Mouse (Mus musculus): Measurements from ENCODE around the gene Aqp12. TPM values are rescaled to one million over a fixed set of nuclear protein-coding genes. Genes with fewer than 3 reads are reported as not detected.

The Aqp12 gene
- polyA plus RNA-seq, 1 experiment from 2014 or later, result 3.0 TPM

GRCm38 (mm10) chr1:92984999-92985398 is 21.1 kb upstream of the Aqp12 start:
- H3K9ac ChIP-seq, result no peak overlapping the region
- no peak overlapping the region for H3K4me2 ChIP-seq (replicated peaks)
- no peaks in the 10 kb centered on the region for H3K9me3 ChIP-seq
- ATAC-seq, result no peak
- no peaks in the 10 kb centered on the region for H3K27me3 ChIP-seq (replicated peaks)
- no peaks in the 10 kb centered on the region for H3K36me3 ChIP-seq
- H3K4me3 ChIP-seq (replicated peaks), result no peak overlapping the region
- no peaks in the 10 kb centered on the region for H3K4me1 ChIP-seq (replicated peaks)
- H3K27ac ChIP-seq, result no peak overlapping the region
- WGBS, result 88% methylated on average over 5 of the region's 5 CpGs

DNA sequence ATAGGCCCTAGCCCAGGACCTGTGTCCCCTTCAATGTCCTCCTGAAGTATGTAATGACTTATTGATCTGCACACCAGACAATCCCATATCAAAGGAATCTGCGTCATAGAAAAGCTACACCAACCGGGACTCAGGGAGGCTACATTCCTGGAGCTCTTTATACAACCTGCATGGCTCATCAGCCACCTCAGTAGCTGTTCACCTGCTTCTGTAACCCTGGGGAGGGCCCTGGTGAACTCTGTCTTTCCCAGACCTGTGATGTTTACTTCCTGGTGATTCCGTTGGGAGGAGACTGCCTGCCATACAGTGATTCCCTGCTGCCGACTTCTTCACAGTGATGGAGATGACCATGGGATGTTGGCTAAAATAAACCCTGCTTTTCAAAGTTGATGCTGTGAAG is 17.2 kb upstream of the Aqp12 start:
- H3K4me1 ChIP-seq (replicated peaks), result no peaks in the 10 kb centered on the region
- no peaks in the 10 kb centered on the region for H3K27me3 ChIP-seq (replicated peaks)
- no peak overlapping the region for H3K4me2 ChIP-seq (replicated peaks)
- no peak overlapping the region for H3K9ac ChIP-seq
- no peaks in the 10 kb centered on the region for H3K36me3 ChIP-seq
- H3K4me3 ChIP-seq (replicated peaks), result no peak overlapping the region
- no peak overlapping the region for H3K27ac ChIP-seq
- WGBS, result 36% methylated on average over 4 of the region's 4 CpGs
- H3K9me3 ChIP-seq, result no peaks in the 10 kb centered on the region
- ATAC-seq, result peak; percentile 56; the same call in 1 of the 2 replicates

GRCm38 (mm10) chr1:92989891-92990290 is 16.2 kb upstream of the Aqp12 start:
- no peak overlapping the region for H3K27ac ChIP-seq
- no peak overlapping the region for H3K4me2 ChIP-seq (replicated peaks)
- 0 out of 2 replicates have a peak, but pooled peaks have one; percentile 42 for ATAC-seq
- no peaks in the 10 kb centered on the region for H3K27me3 ChIP-seq (replicated peaks)
- no peaks in the 10 kb centered on the region for H3K9me3 ChIP-seq
- H3K9ac ChIP-seq, result no peak overlapping the region
- H3K4me3 ChIP-seq (replicated peaks), result no peak overlapping the region
- WGBS, result 52% methylated on average over 4 of the region's 4 CpGs
- no peaks in the 10 kb centered on the region for H3K4me1 ChIP-seq (replicated peaks)
- no peaks in the 10 kb centered on the region for H3K36me3 ChIP-seq

GRCm38 (mm10) chr1:92992214-92992855 is 13.8 kb upstream of the Aqp12 start:
- Histone ChIP-seq H3K27ac (no peak overlapping the region), H3K9ac (no peak overlapping the region), H3K4me2 (replicated peaks) (no peak overlapping the region), H3K27me3 (replicated peaks) (no peaks in the 10 kb centered on the region), H3K9me3 (no peaks in the 10 kb centered on the region), H3K36me3 (no peaks in the 10 kb centered on the region), H3K4me3 (replicated peaks) (no peak overlapping the region), H3K4me1 (replicated peaks) (no peaks in the 10 kb centered on the region)
- WGBS, result 80% methylated on average over 6 of the region's 6 CpGs
- no peak for ATAC-seq

GRCm38 (mm10) chr1:92992880-92993279 is 13.3 kb upstream of the Aqp12 start:
- H3K4me3 ChIP-seq (replicated peaks), result no peak overlapping the region
- WGBS, result 82% methylated on average over 2 of the region's 2 CpGs
- H3K27me3 ChIP-seq (replicated peaks), result no peaks in the 10 kb centered on the region
- H3K4me1 ChIP-seq (replicated peaks), result no peaks in the 10 kb centered on the region
- H3K27ac ChIP-seq, result no peak overlapping the region
- H3K9ac ChIP-seq, result no peak overlapping the region
- no peak for ATAC-seq
- no peak overlapping the region for H3K4me2 ChIP-seq (replicated peaks)
- H3K9me3 ChIP-seq, result no peaks in the 10 kb centered on the region
- H3K36me3 ChIP-seq, result no peaks in the 10 kb centered on the region

DNA sequence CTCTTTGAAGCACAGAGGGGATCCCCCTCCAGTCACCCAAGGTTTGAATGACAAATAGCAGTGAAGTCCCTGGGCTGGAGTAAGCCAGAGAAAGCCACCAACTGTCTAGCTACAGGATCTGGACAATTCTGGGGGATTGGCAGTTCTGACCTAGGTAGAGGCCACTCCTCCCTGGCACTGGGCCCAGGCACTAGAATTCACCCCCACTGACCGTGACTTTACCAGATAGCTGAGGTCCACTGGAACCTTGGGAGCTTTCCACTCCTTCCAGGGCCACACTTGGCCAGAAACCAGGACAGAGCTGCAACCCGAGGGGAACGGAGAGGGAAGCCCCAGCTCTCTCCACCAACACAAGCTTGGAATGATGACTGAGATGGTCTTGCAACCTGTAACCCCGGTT is 3.1 kb downstream of the Aqp12 start:
- H3K27me3 ChIP-seq (replicated peaks), result no peaks in the 10 kb centered on the region
- no peaks in the 10 kb centered on the region for H3K36me3 ChIP-seq
- H3K9ac ChIP-seq, result no peak overlapping the region
- WGBS, result 58% methylated on average over 4 of the region's 4 CpGs
- H3K4me1 ChIP-seq (replicated peaks), result no peaks in the 10 kb centered on the region
- no peaks in the 10 kb centered on the region for H3K9me3 ChIP-seq
- no peak overlapping the region for H3K4me2 ChIP-seq (replicated peaks)
- peak; percentile 57 for ATAC-seq
- H3K27ac ChIP-seq, result no peak overlapping the region
- H3K4me3 ChIP-seq (replicated peaks), result no peak overlapping the region

DNA sequence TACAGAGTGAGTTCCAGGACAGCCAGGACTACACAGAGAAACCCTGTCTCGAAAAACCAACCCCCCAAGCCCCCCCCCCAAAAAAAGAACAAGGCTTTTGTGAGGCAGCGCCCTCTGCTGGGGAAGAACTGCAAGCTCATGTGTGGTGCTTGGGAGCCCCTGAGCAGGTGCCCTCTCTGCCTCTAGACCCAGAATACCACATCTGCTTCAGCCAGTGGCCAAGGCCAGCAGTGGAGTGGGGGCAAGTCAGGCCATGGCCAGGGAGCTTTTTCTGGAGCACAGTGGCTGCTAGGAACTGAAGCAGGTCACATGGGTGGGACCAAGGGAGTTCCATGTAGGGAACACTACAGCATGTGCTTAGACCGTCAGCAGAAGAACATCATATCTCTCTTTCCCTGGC is 4.6 kb downstream of the Aqp12 start:
- H3K4me3 ChIP-seq (replicated peaks), result no peak overlapping the region
- 38% methylated on average over 3 of the region's 3 CpGs for WGBS
- H3K4me1 ChIP-seq (replicated peaks), result 0 out of 2 replicates have a peak, but pooled peaks cover 2% of the 10 kb centered on the region
- H3K27ac ChIP-seq, result no peak overlapping the region
- H3K9ac ChIP-seq, result no peak overlapping the region
- H3K9me3 ChIP-seq, result no peaks in the 10 kb centered on the region
- no peak for ATAC-seq
- H3K4me2 ChIP-seq (replicated peaks), result no peak overlapping the region
- H3K36me3 ChIP-seq, result no peaks in the 10 kb centered on the region
- H3K27me3 ChIP-seq (replicated peaks), result no peaks in the 10 kb centered on the region

- Histone ChIP-seq H3K27me3 (replicated peaks) (no peaks in the 10 kb centered on the region), H3K4me2 (replicated peaks) (no peak overlapping the region), H3K9ac (no peak overlapping the region), H3K27ac (no peak overlapping the region), H3K4me3 (replicated peaks) (no peak overlapping the region), H3K9me3 (no peaks in the 10 kb centered on the region), H3K4me1 (replicated peaks) (0 out of 2 replicates have a peak, but pooled peaks cover 2% of the 10 kb centered on the region), H3K36me3 (no peaks in the 10 kb centered on the region)
- WGBS, result 70% methylated on average over 7 of the region's 7 CpGs
- ATAC-seq, result no peak
Measured at GRCm38 (mm10) chr1:93012103-93012585, 6.0 kb downstream of the Aqp12 start.

- H3K4me3 ChIP-seq (replicated peaks), result no peak overlapping the region
- ATAC-seq, result no peak
- H3K27me3 ChIP-seq (replicated peaks), result no peaks in the 10 kb centered on the region
- 73% methylated on average over 4 of the region's 4 CpGs for WGBS
- no peak overlapping the region for H3K9ac ChIP-seq
- H3K4me1 ChIP-seq (replicated peaks), result 0 out of 2 replicates have a peak, but pooled peaks cover 2% of the 10 kb centered on the region
- H3K9me3 ChIP-seq, result no peaks in the 10 kb centered on the region
- no peak overlapping the region for H3K4me2 ChIP-seq (replicated peaks)
- no peaks in the 10 kb centered on the region for H3K36me3 ChIP-seq
- H3K27ac ChIP-seq, result no peak overlapping the region
Measured at GRCm38 (mm10) chr1:93013367-93013766, 7.2 kb downstream of the Aqp12 start.

DNA sequence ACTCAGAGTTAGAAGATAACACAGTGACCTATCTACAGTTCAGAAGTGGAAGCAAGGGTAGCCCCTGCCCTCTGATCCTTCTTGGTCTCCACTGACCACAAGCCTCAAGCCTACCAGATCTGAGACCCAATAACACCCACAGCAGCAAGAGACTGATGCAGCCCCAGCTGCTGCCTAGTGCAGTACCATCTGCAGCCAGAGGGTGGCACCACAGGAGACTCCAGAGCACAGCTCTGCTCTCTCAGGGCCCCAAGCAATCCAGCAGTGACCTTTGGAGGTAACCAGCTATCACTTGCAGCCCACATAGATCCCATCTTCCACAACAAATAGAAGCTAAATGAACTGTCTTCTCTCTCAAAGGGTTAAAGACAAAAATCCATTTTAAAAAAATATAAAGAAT is 8.3 kb downstream of the Aqp12 start:
- Histone ChIP-seq H3K4me3 (replicated peaks) (no peak overlapping the region), H3K27ac (no peak overlapping the region), H3K27me3 (replicated peaks) (no peaks in the 10 kb centered on the region), H3K9ac (no peak overlapping the region), H3K4me1 (replicated peaks) (0 out of 2 replicates have a peak, but pooled peaks cover 2% of the 10 kb centered on the region), H3K4me2 (replicated peaks) (no peak overlapping the region), H3K36me3 (no peaks in the 10 kb centered on the region), H3K9me3 (no peaks in the 10 kb centered on the region)
- peak; percentile 56; the same call in 1 of the 2 replicates for ATAC-seq

DNA sequence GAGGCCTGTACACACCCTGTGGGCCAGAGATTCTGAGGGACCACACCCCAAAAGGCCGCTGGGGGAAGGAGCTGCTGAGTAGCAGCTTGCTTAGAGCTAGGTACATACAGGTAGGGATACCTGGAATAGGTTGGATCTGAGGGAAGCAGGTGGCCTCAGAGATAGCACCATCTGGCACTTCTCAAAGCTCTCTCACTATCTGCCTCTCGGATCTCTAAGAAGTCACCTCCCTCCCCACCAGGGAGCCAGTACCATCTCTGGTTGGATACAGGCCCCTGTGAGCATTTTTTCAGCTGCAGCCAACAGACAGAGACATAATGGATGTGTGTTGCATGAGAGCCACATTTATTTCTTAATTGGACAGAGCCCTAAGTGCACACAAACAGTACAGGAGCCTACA is 9.0 kb downstream of the Aqp12 start:
- no peaks in the 10 kb centered on the region for H3K27me3 ChIP-seq (replicated peaks)
- H3K27ac ChIP-seq, result no peak overlapping the region
- no peak overlapping the region for H3K4me2 ChIP-seq (replicated peaks)
- H3K9me3 ChIP-seq, result no peaks in the 10 kb centered on the region
- H3K36me3 ChIP-seq, result no peaks in the 10 kb centered on the region
- H3K4me1 ChIP-seq (replicated peaks), result 0 out of 2 replicates have a peak, but pooled peaks cover 2% of the 10 kb centered on the region
- no peak overlapping the region for H3K4me3 ChIP-seq (replicated peaks)
- no peak overlapping the region for H3K9ac ChIP-seq
- 64% methylated on average over 2 of the region's 2 CpGs for WGBS
- no peak for ATAC-seq

- Histone ChIP-seq H3K27me3 (replicated peaks) (no peaks in the 10 kb centered on the region), H3K36me3 (no peaks in the 10 kb centered on the region), H3K4me1 (replicated peaks) (0 out of 2 replicates have a peak, but pooled peaks cover 2% of the 10 kb centered on the region), H3K4me2 (replicated peaks) (no peak overlapping the region), H3K9ac (no peak overlapping the region), H3K9me3 (no peaks in the 10 kb centered on the region), H3K27ac (no peak overlapping the region), H3K4me3 (replicated peaks) (no peak overlapping the region)
- WGBS, result 87% methylated on average over 10 of the region's 10 CpGs
- ATAC-seq, result no peak
Measured at GRCm38 (mm10) chr1:93018716-93019115, 12.6 kb downstream of the Aqp12 start.

DNA sequence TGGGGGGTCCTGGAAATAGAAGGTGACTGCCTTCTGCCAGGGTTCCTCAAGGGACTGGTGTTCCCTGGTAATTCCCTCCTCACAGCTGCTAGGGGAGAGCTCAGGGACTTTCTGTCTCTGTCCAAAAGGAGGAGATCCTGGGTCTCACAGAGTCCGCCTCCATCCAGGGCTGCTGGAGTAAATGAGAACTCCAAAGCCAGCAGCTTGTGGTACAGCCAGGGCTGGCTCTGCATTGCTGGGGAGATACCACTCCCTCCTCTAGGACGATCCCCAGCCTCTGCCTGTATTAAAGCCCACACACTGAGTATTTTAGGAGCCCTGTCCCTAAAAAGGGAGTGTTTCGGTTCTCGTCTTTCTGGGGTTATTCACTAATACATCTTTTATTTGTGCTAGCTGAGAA is 14.5 kb downstream of the Aqp12 start:
- ATAC-seq, result no peak
- Histone ChIP-seq H3K27ac (no peak overlapping the region), H3K27me3 (replicated peaks) (no peaks in the 10 kb centered on the region), H3K9me3 (no peaks in the 10 kb centered on the region), H3K4me3 (replicated peaks) (no peak overlapping the region), H3K4me1 (replicated peaks) (no peaks in the 10 kb centered on the region), H3K9ac (no peak overlapping the region), H3K4me2 (replicated peaks) (no peak overlapping the region), H3K36me3 (no peaks in the 10 kb centered on the region)
- WGBS, result 72% methylated on average over 4 of the region's 4 CpGs
